Mouse (Mus musculus) kidney, embryonic 15.5 days (tissue): ENCODE results near the gene Gm5426. TPM values are rescaled to one million over a fixed set of nuclear protein-coding genes. Genes with fewer than 3 reads are reported as not detected.

Experiments
- ATAC-seq: fragments of 200-750 bp; cut with Nextera tagmentation; replicated peaks from 2 replicates; pipeline ENCODE4 v1.8.0; 2017; ENCODE audit warnings: moderate TSS enrichment; ENCODE audit not compliant: low FRiP score
- H3K27ac ChIP-seq: fragments of 300-500 bp; sonication (generic); 2 replicates; pipeline ENCODE4 v1.5.1; 2015; ENCODE audit warnings: mild to moderate bottlenecking, inconsistent platforms
- H3K27me3 ChIP-seq: fragments of 300-500 bp; sonication (generic); 2 replicates; pipeline ENCODE4 v1.6.1; 2015; ENCODE audit warnings: inconsistent platforms
- H3K36me3 ChIP-seq: fragments of 300-500 bp; sonication (generic); 2 replicates; pipeline ENCODE4 v1.6.1; 2015; ENCODE audit warnings: inconsistent platforms
- H3K4me1 ChIP-seq: fragments of 300-500 bp; sonication (generic); 2 replicates; pipeline ENCODE4 v1.6.1; 2015; ENCODE audit warnings: inconsistent platforms
- H3K4me2 ChIP-seq: fragments of 300-500 bp; sonication (generic); 2 replicates; pipeline ENCODE4 v1.6.1; 2015; ENCODE audit warnings: moderate library complexity, mild to moderate bottlenecking, inconsistent platforms
- H3K4me3 ChIP-seq: fragments of 300-500 bp; sonication (generic); replicated peaks from 2 replicates; pipeline ENCODE4 v1.5.1; 2015; ENCODE audit warnings: mild to moderate bottlenecking, inconsistent platforms
- H3K9ac ChIP-seq: fragments of 300-500 bp; sonication (generic); 2 replicates; pipeline ENCODE4 v1.6.1; 2015; ENCODE audit warnings: mild to moderate bottlenecking, inconsistent platforms
- H3K9me3 ChIP-seq: fragments of 300-500 bp; sonication (generic); replicated peaks from 2 replicates; pipeline ENCODE4 v1.6.1; 2016; ENCODE audit warnings: inconsistent platforms
- WGBS: fragments of 180-500 bp; shearing (Covaris S2); methylation state at CpG from one replicate; pipeline ENCODE4 v1.1.7; 2015; ENCODE audit warnings: mixed read lengths; 5-methylcytosine and 5-hydroxymethylcytosine counted together
- microRNA-seq: library from miRNA; unstranded; fragments of <30 nt; microRNA quantifications from one replicate; pipeline ENCODE4, GENCODE M21; 2016
- polyA plus RNA-seq: library from polyadenylated mRNA; unstranded; fragments of >200 nt; fragmentation: Nextera tagmentation; extraction: Ambion mirVana; gene quantifications from 2 replicates; pipeline ENCODE4 v1.2.1, GENCODE M21; 2015

The Gm5426 gene
- polyA plus RNA-seq, 1 experiment from 2014 or later: not detected

- Histone ChIP-seq H3K36me3 (no peaks in the 10 kb centered on the region), H3K27me3 (no peaks in the 10 kb centered on the region), H3K4me1 (0 out of 2 replicates have a peak, but pooled peaks cover 2% of the 10 kb centered on the region), H3K4me2 (no peak overlapping the region), H3K9ac (no peak overlapping the region), H3K4me3 (no peak overlapping the region), H3K9me3 (no peaks in the 10 kb centered on the region), H3K27ac (no peak overlapping the region)
- WGBS: 83% methylated on average over 12 of the region's 12 CpGs
- ATAC-seq: no peak
Measured at GRCm38 (mm10) chr10:96180554-96181397, 44.4 kb downstream of the Gm5426 start.

DNA sequence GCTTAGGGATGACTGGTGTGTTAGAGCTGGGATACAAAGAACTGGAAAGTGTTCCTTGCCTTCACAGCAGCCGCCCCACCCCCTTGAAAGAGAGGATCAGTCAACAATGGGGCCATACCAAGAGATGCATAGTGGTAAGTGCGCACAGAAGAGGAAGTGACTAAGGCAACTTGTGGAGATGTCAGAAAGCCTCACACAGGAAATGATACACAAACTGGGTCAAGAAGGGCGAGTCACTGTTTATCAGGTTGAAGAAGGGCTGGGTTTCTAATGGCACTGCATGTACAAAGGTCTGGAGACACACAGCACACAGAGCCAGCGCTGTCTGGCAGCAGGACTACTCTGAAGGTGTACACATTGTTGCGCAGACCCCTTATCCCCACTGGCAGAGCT lies 45.0 kb downstream of the Gm5426 start:
- Histone ChIP-seq H3K4me1 (0 out of 2 replicates have a peak, but pooled peaks cover 2% of the 10 kb centered on the region), H3K27me3 (no peaks in the 10 kb centered on the region), H3K4me2 (no peak overlapping the region), H3K9me3 (no peaks in the 10 kb centered on the region), H3K9ac (no peak overlapping the region), H3K27ac (no peak overlapping the region), H3K36me3 (no peaks in the 10 kb centered on the region), H3K4me3 (no peak overlapping the region)
- 84% methylated on average over 5 of the region's 5 CpGs for WGBS
- no peak for ATAC-seq

GRCm38 (mm10) chr10:96181883-96182628 lies 45.7 kb downstream of the Gm5426 start:
- Histone ChIP-seq H3K9me3 (no peaks in the 10 kb centered on the region), H3K4me3 (no peak overlapping the region), H3K36me3 (no peaks in the 10 kb centered on the region), H3K4me1 (0 out of 2 replicates have a peak, but pooled peaks cover 2% of the 10 kb centered on the region), H3K9ac (no peak overlapping the region), H3K27me3 (no peaks in the 10 kb centered on the region), H3K4me2 (no peak overlapping the region), H3K27ac (no peak overlapping the region)
- 88% methylated on average over 6 of the region's 6 CpGs for WGBS
- no peak for ATAC-seq

DNA sequence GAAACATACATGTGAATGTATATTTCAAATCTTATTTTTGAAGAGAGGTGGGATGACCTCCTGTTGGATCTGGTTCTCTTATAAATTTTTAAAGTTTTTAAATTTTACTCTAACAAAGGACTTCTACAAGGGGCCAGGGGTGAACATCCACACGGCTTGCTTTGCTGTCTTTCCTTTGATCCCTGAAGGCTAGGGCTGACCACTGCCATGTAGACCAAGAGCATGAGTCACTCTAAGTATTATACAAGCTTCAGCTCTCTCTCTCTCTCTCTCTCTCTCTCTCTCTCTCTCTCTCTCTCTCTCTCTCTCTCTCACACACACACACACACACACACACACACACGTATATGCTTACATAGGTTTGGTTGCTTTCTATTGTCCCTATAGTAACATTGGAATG lies 48.6 kb downstream of the Gm5426 start:
- Histone ChIP-seq H3K4me1 (0 out of 2 replicates have a peak, but pooled peaks cover 8% of the 10 kb centered on the region), H3K9me3 (no peaks in the 10 kb centered on the region), H3K4me3 (no peak overlapping the region), H3K4me2 (no peak overlapping the region), H3K27ac (no peak overlapping the region), H3K27me3 (no peaks in the 10 kb centered on the region), H3K9ac (no peak overlapping the region), H3K36me3 (no peaks in the 10 kb centered on the region)
- ATAC-seq: no peak
- 78% methylated on average over 2 of the region's 2 CpGs for WGBS

DNA sequence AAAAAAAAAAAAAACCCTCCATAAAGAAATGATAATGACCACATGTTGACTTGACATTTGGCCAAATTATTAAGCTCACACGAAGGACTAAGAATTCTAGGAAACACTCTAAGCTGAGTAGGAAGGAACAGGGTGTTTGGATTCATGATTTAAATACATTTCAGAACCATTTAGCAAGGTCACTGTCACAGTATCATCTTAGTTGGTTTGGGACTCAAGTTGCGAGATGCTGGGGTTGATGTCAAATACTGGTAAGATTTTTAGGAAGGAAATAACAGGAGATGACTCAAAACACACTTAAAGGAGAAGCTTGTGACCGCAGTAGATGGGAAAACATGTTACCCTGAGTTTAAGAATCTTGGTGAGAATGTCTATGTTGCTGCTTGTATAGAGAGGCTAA lies 49.2 kb downstream of the Gm5426 start:
- no peak overlapping the region for H3K4me2 ChIP-seq
- H3K27ac ChIP-seq: no peak overlapping the region
- no peaks in the 10 kb centered on the region for H3K9me3 ChIP-seq
- 68% methylated on average over 3 of the region's 3 CpGs for WGBS
- ATAC-seq: no peak
- H3K4me1 ChIP-seq: 0 out of 2 replicates have a peak, but pooled peaks cover 8% of the 10 kb centered on the region
- no peak overlapping the region for H3K4me3 ChIP-seq
- no peak overlapping the region for H3K9ac ChIP-seq
- H3K36me3 ChIP-seq: no peaks in the 10 kb centered on the region
- no peaks in the 10 kb centered on the region for H3K27me3 ChIP-seq

Small RNA genes within 50 kb of the gene (microRNA-seq; reads per million reads assigned to microRNA genes)
- gene Gm22913: not detected

Other genes starting within 250 kb of the Gm5426 start
- 17.3 and 18.1 TPM in 2 replicates for gene Eea1, start 196.0 kb upstream of the Gm5426 start, polyA plus RNA-seq